Mouse (Mus musculus) left cerebral cortex, adult 2 months (tissue): ENCODE results near the gene Lonrf2. TPM values are rescaled to one million over a fixed set of nuclear protein-coding genes. Genes with fewer than 3 reads are reported as not detected.

Experiments
- DNase-seq, 2 experiments: peaks; one replicate each; pipeline ENCODE4 v3.0.0; 2021 to 2022; ENCODE audit warnings: low spot score in 2 of 2, mixed read lengths in 1 of 2; ENCODE audit errors: extremely low spot score in 1 of 2
- H3K27ac ChIP-seq: fragments of 200-600 bp; 2 replicates; pipeline ENCODE4 v1.8.1; 2022
- H3K4me3 ChIP-seq: fragments of 200-600 bp; 2 replicates; pipeline ENCODE4 v1.8.1; 2022
- CTCF ChIP-seq: fragments of 200-600 bp; IDR thresholded peaks from 2 replicates; pipeline ENCODE4 v1.8.1; 2022; ENCODE audit warnings: antibody characterized with exemption, mild to moderate bottlenecking, moderate library complexity
- intact Hi-C: fragments of 180-260 bp; cut with DNase I; formaldehyde crosslinking; loops from one replicate; pipeline ENCODE4 v1.15.1; 2025
- total RNA-seq, 2 experiments: library from RNA; stranded (reverse); gene quantifications; 2 replicates each; pipeline ENCODE4 v1.2.3; 2021

Lonrf2 gene
- total RNA-seq, 2 experiments from 2014 or later, result 120 to 123 TPM

- intact Hi-C loops, result no loop called here
Observed at GRCm38 (mm10) chr1:38789988-38790602, 46.4 kb downstream of the Lonrf2 start.

GRCm38 (mm10) chr1:38788904-38789303, 47.6 kb downstream of the Lonrf2 start:
- Histone ChIP-seq H3K27ac (no peak overlapping the region), H3K4me3 (no peak overlapping the region)
- intact Hi-C loops, result no loop called here
- no peak for DNase-seq
- TF ChIP-seq CTCF, result peak; percentile 61

More at GRCm38 (mm10) chr1:38789988-38790602, 46.4 kb downstream of the Lonrf2 start:
- H3K27ac ChIP-seq, result no peak overlapping the region
- H3K4me3 ChIP-seq, result no peak overlapping the region
- no peak for TF ChIP-seq CTCF
- no peak for DNase-seq

- Histone ChIP-seq H3K27ac (no peak overlapping the region), H3K4me3 (no peak overlapping the region)
- intact Hi-C loops, result loop anchor here (1.0 kb wide), 1 partner anchor 602 kb away; no protein-coding TSS in a partner anchor
- DNase-seq, result peak; percentile 60 to 62
- TF ChIP-seq CTCF, result peak; percentile 79
Observed at GRCm38 (mm10) chr1:38787443-38787842, 49.1 kb downstream of the Lonrf2 start.

GRCm38 (mm10) chr1:38786358-38786757, 50.2 kb downstream of the Lonrf2 start:
- Histone ChIP-seq H3K4me3 (no peak overlapping the region), H3K27ac (no peak overlapping the region)
- intact Hi-C loops, result no loop called here
- no peak for DNase-seq
- TF ChIP-seq CTCF, result no peak

GRCm38 (mm10) chr1:38778271-38778670, 58.2 kb downstream of the Lonrf2 start:
- Histone ChIP-seq H3K4me3 (no peak overlapping the region), H3K27ac (no peak overlapping the region)
- peak; percentile 4 for TF ChIP-seq CTCF
- intact Hi-C loops, result no loop called here
- no peak for DNase-seq

GRCm38 (mm10) chr1:38777500-38777899, 59.0 kb downstream of the Lonrf2 start:
- DNase-seq, result no peak
- H3K27ac ChIP-seq, result no peak overlapping the region
- intact Hi-C loops, result no loop called here
- no peak overlapping the region for H3K4me3 ChIP-seq
- TF ChIP-seq CTCF, result no peak

GRCm38 (mm10) chr1:38775713-38776112, 60.8 kb downstream of the Lonrf2 start:
- no peak for DNase-seq
- intact Hi-C loops, result no loop called here
- TF ChIP-seq CTCF, result no peak

GRCm38 (mm10) chr1:38770676-38771075, 65.8 kb downstream of the Lonrf2 start:
- intact Hi-C loops, result loop anchor here (2.0 kb wide), 2 partner anchors 378 to 586 kb away; no protein-coding TSS in a partner anchor
- Histone ChIP-seq H3K4me3 (no peak overlapping the region), H3K27ac (no peak overlapping the region)
- no peak for DNase-seq
- TF ChIP-seq CTCF, result no peak

More at GRCm38 (mm10) chr1:38775713-38776112, 60.8 kb downstream of the Lonrf2 start:
- Histone ChIP-seq H3K4me3 (no peak overlapping the region), H3K27ac (no peak overlapping the region)

GRCm38 (mm10) chr1:38769920-38770319, 66.6 kb downstream of the Lonrf2 start:
- intact Hi-C loops, result loop anchor here (2.0 to 5.0 kb wide), 3 partner anchors 143 to 585 kb away; no protein-coding TSS in a partner anchor
- peak; percentile 90 for TF ChIP-seq CTCF
- peak; percentile 67 to 79 for DNase-seq
- H3K27ac ChIP-seq, result no peak overlapping the region
- no peak overlapping the region for H3K4me3 ChIP-seq

- no peak overlapping the region for H3K4me3 ChIP-seq
- DNase-seq, result peak; percentile 65 to 79
- peak; percentile 83 for TF ChIP-seq CTCF
- intact Hi-C loops, result loop anchor here (5.0 kb wide), 1 partner anchor 141 kb away; no protein-coding TSS in a partner anchor
- H3K27ac ChIP-seq, result no peak overlapping the region
Observed at GRCm38 (mm10) chr1:38767812-38768211, 68.7 kb downstream of the Lonrf2 start.

- H3K27ac ChIP-seq, result no peak overlapping the region
- intact Hi-C loops, result loop anchor here (5.0 kb wide), 1 partner anchor 140 kb away; no protein-coding TSS in a partner anchor
- no peak for DNase-seq
- H3K4me3 ChIP-seq, result no peak overlapping the region
- no peak for TF ChIP-seq CTCF
Observed at GRCm38 (mm10) chr1:38766661-38767572, 69.6 kb downstream of the Lonrf2 start.

GRCm38 (mm10) chr1:38766254-38766653, 70.3 kb downstream of the Lonrf2 start:
- TF ChIP-seq CTCF, result no peak
- no peak overlapping the region for H3K27ac ChIP-seq
- intact Hi-C loops, result loop anchor here (5.0 kb wide), 1 partner anchor 139 kb away; no protein-coding TSS in a partner anchor
- H3K4me3 ChIP-seq, result no peak overlapping the region
- DNase-seq, result no peak
